ENCODE assay signal across 15 mouse cellular contexts in genomic region chr8:72277244-72277643, GRCm38 (mm10). TPM values are rescaled to one million over a fixed set of nuclear protein-coding genes. Genes with fewer than 3 reads are reported as not detected.
A peak's percentile ranks its signal among the peaks of the same experiment; 100 is the strongest.
DNase-seq lines count a peak whose midpoint lies in the region; ATAC-seq and TF ChIP-seq lines count a peak whose summit lies in the region.
"Had no signal": no experiment of that assay in that cellular context is flagged by ENCODE, and none has a peak within 500 bp of the region (broad histone marks: within the 10 kb centered on the region; RNA-seq: fewer than 3 reads in every experiment).

No protein-coding gene starts in this region.

- no peak overlapping the region for H3K4me2 ChIP-seq in intestine, embryonic 16.5 days (ENCODE audit: low read depth, low read length)
- no peak overlapping the region for H3K4me2 ChIP-seq in intestine, embryonic 15.5 days (replicated peaks)
- no peak overlapping the region for H3K4me2 ChIP-seq in liver, embryonic 14.5 days (ENCODE audit: low read depth)
- no peak overlapping the region for H3K4me2 ChIP-seq in stomach, embryonic 15.5 days
- no peak overlapping the region for H3K4me2 ChIP-seq in midbrain, postnatal 0 days (ENCODE audit: low read depth, low read length, poor library complexity, severe bottlenecking)
- H3K4me2 ChIP-seq: forebrain, embryonic 13.5 days; heart, embryonic 13.5 days; limb, embryonic 12.5 days had no signal

- no peak overlapping the region for H3K9ac ChIP-seq in intestine, embryonic 16.5 days (ENCODE audit: low read depth, low read length)
- H3K9ac ChIP-seq in intestine, embryonic 15.5 days, result no peak overlapping the region
- H3K9ac ChIP-seq in liver, embryonic 14.5 days (replicated peaks), result no peak overlapping the region
- H3K9ac ChIP-seq in stomach, embryonic 15.5 days, result no peak overlapping the region
- H3K9ac ChIP-seq in midbrain, postnatal 0 days (replicated peaks; ENCODE audit: low read length, poor library complexity, severe bottlenecking), result no peak overlapping the region
- H3K9ac ChIP-seq: forebrain, embryonic 13.5 days; heart, embryonic 13.5 days; limb, embryonic 12.5 days had no signal

- no peaks in the 10 kb centered on the region for H3K36me3 ChIP-seq in intestine, embryonic 16.5 days (ENCODE audit: control insufficient read depth, insufficient read depth, low read length)
- H3K36me3 ChIP-seq in intestine, embryonic 15.5 days, result no peaks in the 10 kb centered on the region
- H3K36me3 ChIP-seq in liver, embryonic 14.5 days (replicated peaks; ENCODE audit: control insufficient read depth, insufficient read depth, low read depth), result no peaks in the 10 kb centered on the region
- H3K36me3 ChIP-seq in stomach, embryonic 15.5 days, result no peaks in the 10 kb centered on the region
- H3K36me3 ChIP-seq in midbrain, postnatal 0 days (ENCODE audit: insufficient read depth, low read length), result no peaks in the 10 kb centered on the region
- H3K36me3 ChIP-seq in thymus, adult 2 months (ENCODE audit: control insufficient read depth, insufficient read depth, low read length), result no peaks in the 10 kb centered on the region
- H3K36me3 ChIP-seq: heart, embryonic 13.5 days; hindbrain, embryonic 10.5 days; limb, embryonic 12.5 days had no signal

- no peaks in the 10 kb centered on the region for H3K9me3 ChIP-seq in intestine, embryonic 16.5 days (ENCODE audit: control insufficient read depth, low read length)
- no peaks in the 10 kb centered on the region for H3K9me3 ChIP-seq in intestine, embryonic 15.5 days
- no peaks in the 10 kb centered on the region for H3K9me3 ChIP-seq in liver, embryonic 14.5 days (ENCODE audit: control insufficient read depth, low read length)
- no peaks in the 10 kb centered on the region for H3K9me3 ChIP-seq in stomach, embryonic 15.5 days
- no peaks in the 10 kb centered on the region for H3K9me3 ChIP-seq in midbrain, postnatal 0 days (ENCODE audit: low read length)
- H3K9me3 ChIP-seq: forebrain, embryonic 13.5 days; heart, embryonic 13.5 days; hindbrain, embryonic 10.5 days; limb, embryonic 12.5 days had no signal

- DNase-seq in c-Kit-positive CD71-positive TER-119-negative erythroid progenitor cells, embryonic 14.5 days (ENCODE audit: low read depth), result peak; percentile 63
- peak in 1 of 3 experiments; percentile 35 for DNase-seq in liver, embryonic 14.5 days (ENCODE audit: low read depth in 3 of 3, low spot score in 3 of 3)
- no peak for DNase-seq in frontal cortex, adult 2 months (ENCODE audit: extremely low spot score in 1 of 2, low spot score in 1 of 2)
- no peak for DNase-seq in midbrain, postnatal 0 days (ENCODE audit: low spot score)
- DNase-seq in thymus, adult 2 months, result no peak
- DNase-seq: adrenal gland, postnatal 36 days; cerebellum, postnatal 14 days; right cerebral cortex, adult 18-20 months had no signal

- WGBS in intestine, embryonic 16.5 days, result 52% methylated on average over 3 of the region's 3 CpGs
- 47% methylated on average over 3 of the region's 3 CpGs for WGBS in intestine, embryonic 15.5 days
- 7% methylated on average over 3 of the region's 3 CpGs for WGBS in liver, embryonic 14.5 days (ENCODE audit: insufficient replicate concordance)
- WGBS in stomach, embryonic 15.5 days, result 50% methylated on average over 3 of the region's 3 CpGs
- 87% methylated on average over 3 of the region's 3 CpGs for WGBS in midbrain, postnatal 0 days
- 15% methylated on average over 3 of the region's 3 CpGs for WGBS in thymus, adult 2 months

- no peak overlapping the region for H3K27ac ChIP-seq in intestine, embryonic 16.5 days (ENCODE audit: low read length)
- H3K27ac ChIP-seq in intestine, embryonic 15.5 days, result no peak overlapping the region
- H3K27ac ChIP-seq in liver, embryonic 14.5 days, result no peak overlapping the region
- no peak overlapping the region for H3K27ac ChIP-seq in stomach, embryonic 15.5 days
- H3K27ac ChIP-seq in midbrain, postnatal 0 days (ENCODE audit: low read depth, low read length), result no peak overlapping the region
- H3K27ac ChIP-seq in thymus, adult 2 months (ENCODE audit: control insufficient read depth, insufficient read depth, low read length), result no peak overlapping the region
- H3K27ac ChIP-seq: forebrain, embryonic 13.5 days; heart, embryonic 13.5 days; hindbrain, embryonic 10.5 days; limb, embryonic 12.5 days had no signal

- ATAC-seq in intestine, embryonic 16.5 days, result peak; percentile 31; the same call in 1 of the 2 replicates
- no peak for ATAC-seq in intestine, embryonic 15.5 days
- ATAC-seq in liver, embryonic 14.5 days (ENCODE audit: insufficient read depth), result peak; percentile 64; the same call in 1 of the 2 replicates
- peak; percentile 29; the same call in 1 of the 2 replicates for ATAC-seq in stomach, embryonic 15.5 days (ENCODE audit: insufficient read depth, low FRiP score, low read depth)
- no peak for ATAC-seq in midbrain, postnatal 0 days (ENCODE audit: low FRiP score)
- ATAC-seq: forebrain, embryonic 13.5 days had no signal

- TF ChIP-seq POLR2A in thymus, adult 2 months (IDR thresholded peaks at IDR 0.05; ENCODE audit: control insufficient read depth, extremely low read depth, insufficient read depth, low read length, poor library complexity), result no peak

- no peaks in the 10 kb centered on the region for H3K27me3 ChIP-seq in intestine, embryonic 16.5 days (replicated peaks; ENCODE audit: control insufficient read depth, insufficient read depth, low read length)
- H3K27me3 ChIP-seq in intestine, embryonic 15.5 days (replicated peaks), result no peaks in the 10 kb centered on the region
- H3K27me3 ChIP-seq in liver, embryonic 14.5 days (ENCODE audit: control insufficient read depth, insufficient read depth, low read length), result no peaks in the 10 kb centered on the region
- no peaks in the 10 kb centered on the region for H3K27me3 ChIP-seq in stomach, embryonic 15.5 days (replicated peaks)
- H3K27me3 ChIP-seq in midbrain, postnatal 0 days (ENCODE audit: insufficient read depth, low read length), result no peaks in the 10 kb centered on the region
- no peaks in the 10 kb centered on the region for H3K27me3 ChIP-seq in thymus, adult 2 months (ENCODE audit: control insufficient read depth, insufficient read depth, low read length)
- H3K27me3 ChIP-seq: heart, embryonic 13.5 days; limb, embryonic 12.5 days had no signal

- TF ChIP-seq CTCF in liver, embryonic 14.5 days (IDR thresholded peaks at IDR 0.05; ENCODE audit: low read depth), result no peak
- TF ChIP-seq CTCF in midbrain, postnatal 0 days (IDR thresholded peaks at IDR 0.05), result no peak
- no peak for TF ChIP-seq CTCF in thymus, adult 2 months (IDR thresholded peaks at IDR 0.05; ENCODE audit: borderline replicate concordance, control insufficient read depth, extremely low read depth, insufficient read depth, low read length, poor library complexity)

- peak; percentile 53 for TF ChIP-seq EP300 in liver, embryonic 14.5 days (IDR thresholded peaks at IDR 0.05; ENCODE audit: low read depth)

- H3K4me1 ChIP-seq in intestine, embryonic 16.5 days (ENCODE audit: control insufficient read depth, insufficient read depth, low read length), result no peaks in the 10 kb centered on the region
- no peaks in the 10 kb centered on the region for H3K4me1 ChIP-seq in intestine, embryonic 15.5 days (replicated peaks)
- peaks cover 0 to 7% of the 10 kb centered on the region in 2 experiments; a peak in 3 of 4 replicates for H3K4me1 ChIP-seq in liver, embryonic 14.5 days (replicated peaks; ENCODE audit: control insufficient read depth in 2 of 2, insufficient read depth in 2 of 2, low read length in 1 of 2)
- H3K4me1 ChIP-seq in stomach, embryonic 15.5 days, result no peaks in the 10 kb centered on the region
- no peaks in the 10 kb centered on the region for H3K4me1 ChIP-seq in midbrain, postnatal 0 days (ENCODE audit: insufficient read depth, low read length)
- peaks cover 51% of the 10 kb centered on the region for H3K4me1 ChIP-seq in thymus, adult 2 months (replicated peaks; ENCODE audit: control insufficient read depth, insufficient read depth, low read length)
- H3K4me1 ChIP-seq: forebrain, embryonic 13.5 days; hindbrain, embryonic 10.5 days; limb, embryonic 12.5 days had no signal

- no peak overlapping the region for H3K4me3 ChIP-seq in intestine, embryonic 16.5 days (ENCODE audit: low read length)
- H3K4me3 ChIP-seq in intestine, embryonic 15.5 days (replicated peaks), result no peak overlapping the region
- no peak overlapping the region for H3K4me3 ChIP-seq in liver, embryonic 14.5 days (ENCODE audit: insufficient read depth in 1 of 2, low read depth in 2 of 2, low read length in 2 of 2)
- H3K4me3 ChIP-seq in stomach, embryonic 15.5 days (replicated peaks), result no peak overlapping the region
- no peak overlapping the region for H3K4me3 ChIP-seq in midbrain, postnatal 0 days (ENCODE audit: low read depth, low read length)
- H3K4me3 ChIP-seq in thymus, adult 2 months (ENCODE audit: control insufficient read depth, insufficient read depth, low read length), result no peak overlapping the region
- H3K4me3 ChIP-seq: forebrain, embryonic 13.5 days; heart, embryonic 13.5 days; hindbrain, embryonic 10.5 days; limb, embryonic 12.5 days had no signal

RNA-seq across cellular contexts. Expression of gene Gm10282, which starts 27.8 kb away (rescaled TPM):
- 14.3 and 18.9 TPM in 2 replicates for polyA plus RNA-seq in intestine, embryonic 16.5 days (2015; fragmentation: Nextera tagmentation; extraction: Ambion mirVana)
- 21.5 and 24.3 TPM in 2 replicates for polyA plus RNA-seq in intestine, embryonic 15.5 days (2015; fragmentation: Nextera tagmentation; extraction: Ambion mirVana)
- 0.83 and 7.4 TPM in 2 replicates for polyA plus RNA-seq in liver, embryonic 14.5 days (2012; rRNA removed)
- 7.3 and 8.0 TPM in 2 replicates for polyA plus RNA-seq in liver, embryonic 14.5 days (2014; fragmentation: Nextera tagmentation; extraction: Ambion mirVana)
- polyA plus RNA-seq in stomach, embryonic 15.5 days (2015; fragmentation: Nextera tagmentation; extraction: Ambion mirVana), result 22.1 and 43.6 TPM in 2 replicates
- polyA plus RNA-seq in frontal cortex, adult 2 months (2012; rRNA removed), result 3.7 and 6.4 TPM in 2 replicates
- total RNA-seq in midbrain, postnatal 0 days (2014; rRNA removed), result 2.4 and 3.9 TPM in 2 replicates
- polyA plus RNA-seq in midbrain, postnatal 0 days (2015; fragmentation: Nextera tagmentation; extraction: Ambion mirVana), result 9.0 and 10.2 TPM in 2 replicates
- polyA plus RNA-seq in thymus, adult 2 months (2012; rRNA removed), result 13.6 and 19.8 TPM in 2 replicates

RNA-seq across cellular contexts. Expression of gene Ap1m1, which starts 37.4 kb away (rescaled TPM):
- 105 and 106 TPM in 2 replicates for polyA plus RNA-seq in intestine, embryonic 16.5 days (2015; fragmentation: Nextera tagmentation; extraction: Ambion mirVana)
- polyA plus RNA-seq in intestine, embryonic 15.5 days (2015; fragmentation: Nextera tagmentation; extraction: Ambion mirVana), result 96.6 and 104 TPM in 2 replicates
- 35.0 and 38.8 TPM in 2 replicates for polyA plus RNA-seq in liver, embryonic 14.5 days (2012; rRNA removed)
- 46.7 and 52.5 TPM in 2 replicates for polyA plus RNA-seq in liver, embryonic 14.5 days (2014; fragmentation: Nextera tagmentation; extraction: Ambion mirVana)
- polyA plus RNA-seq in stomach, embryonic 15.5 days (2015; fragmentation: Nextera tagmentation; extraction: Ambion mirVana), result 96.3 and 96.9 TPM in 2 replicates
- polyA plus RNA-seq in frontal cortex, adult 2 months (2012; rRNA removed), result 111 and 115 TPM in 2 replicates
- total RNA-seq in midbrain, postnatal 0 days (2014; rRNA removed), result 81.8 and 97.2 TPM in 2 replicates
- polyA plus RNA-seq in midbrain, postnatal 0 days (2015; fragmentation: Nextera tagmentation; extraction: Ambion mirVana), result 252 and 260 TPM in 2 replicates
- 167 and 183 TPM in 2 replicates for polyA plus RNA-seq in thymus, adult 2 months (2012; rRNA removed)

RNA-seq across cellular contexts. Expression of gene Klf2, which starts 41.6 kb away (rescaled TPM):
- polyA plus RNA-seq in intestine, embryonic 16.5 days (2015; fragmentation: Nextera tagmentation; extraction: Ambion mirVana), result 3.6 and 5.1 TPM in 2 replicates
- 6.6 and 7.2 TPM in 2 replicates for polyA plus RNA-seq in intestine, embryonic 15.5 days (2015; fragmentation: Nextera tagmentation; extraction: Ambion mirVana)
- polyA plus RNA-seq in liver, embryonic 14.5 days (2012; rRNA removed), result 2.9 and 3.4 TPM in 2 replicates
- polyA plus RNA-seq in liver, embryonic 14.5 days (2014; fragmentation: Nextera tagmentation; extraction: Ambion mirVana), result 2.0 and 2.6 TPM in 2 replicates
- polyA plus RNA-seq in stomach, embryonic 15.5 days (2015; fragmentation: Nextera tagmentation; extraction: Ambion mirVana), result 7.6 and 8.4 TPM in 2 replicates
- 10.3 and 18.3 TPM in 2 replicates for polyA plus RNA-seq in frontal cortex, adult 2 months (2012; rRNA removed)
- total RNA-seq in midbrain, postnatal 0 days (2014; rRNA removed), result 5.3 and 7.8 TPM in 2 replicates
- 9.8 and 10.5 TPM in 2 replicates for polyA plus RNA-seq in midbrain, postnatal 0 days (2015; fragmentation: Nextera tagmentation; extraction: Ambion mirVana)
- polyA plus RNA-seq in thymus, adult 2 months (2012; rRNA removed), result 62.1 and 86.9 TPM in 2 replicates

RNA-seq across cellular contexts. Expression of gene Fam32a, which starts 57.7 kb away (rescaled TPM):
- polyA plus RNA-seq in intestine, embryonic 16.5 days (2015; fragmentation: Nextera tagmentation; extraction: Ambion mirVana), result 71.7 and 76.3 TPM in 2 replicates
- 70.9 and 72.8 TPM in 2 replicates for polyA plus RNA-seq in intestine, embryonic 15.5 days (2015; fragmentation: Nextera tagmentation; extraction: Ambion mirVana)
- polyA plus RNA-seq in liver, embryonic 14.5 days (2012; rRNA removed), result 22.9 and 28.2 TPM in 2 replicates
- polyA plus RNA-seq in liver, embryonic 14.5 days (2014; fragmentation: Nextera tagmentation; extraction: Ambion mirVana), result 32.6 and 34.3 TPM in 2 replicates
- polyA plus RNA-seq in stomach, embryonic 15.5 days (2015; fragmentation: Nextera tagmentation; extraction: Ambion mirVana), result 69.2 and 75.8 TPM in 2 replicates
- polyA plus RNA-seq in frontal cortex, adult 2 months (2012; rRNA removed), result 77.5 and 79.3 TPM in 2 replicates
- 113 and 116 TPM in 2 replicates for total RNA-seq in midbrain, postnatal 0 days (2014; rRNA removed)
- 91.6 and 92.5 TPM in 2 replicates for polyA plus RNA-seq in midbrain, postnatal 0 days (2015; fragmentation: Nextera tagmentation; extraction: Ambion mirVana)
- polyA plus RNA-seq in thymus, adult 2 months (2012; rRNA removed), result 52.1 and 62.5 TPM in 2 replicates

Comparison
In these comparisons a context has a peak if more than half of its experiments do, and no peak if none do; other contexts are left out.
1. ATAC-seq: peak in intestine, embryonic 16.5 days (single experiment), liver, embryonic 14.5 days (single experiment) and stomach, embryonic 15.5 days (single experiment); none in intestine, embryonic 15.5 days (single experiment) and midbrain, postnatal 0 days (single experiment).